Mouse (Mus musculus) right cerebral cortex, adult 18-20 months (tissue): ENCODE data around the gene Lbh.

Experiments used
- DNase-seq: peaks from one replicate; pipeline ENCODE4 v3.0.0; 2022; ENCODE audit warnings: mixed read lengths

The Lbh gene

DNA sequence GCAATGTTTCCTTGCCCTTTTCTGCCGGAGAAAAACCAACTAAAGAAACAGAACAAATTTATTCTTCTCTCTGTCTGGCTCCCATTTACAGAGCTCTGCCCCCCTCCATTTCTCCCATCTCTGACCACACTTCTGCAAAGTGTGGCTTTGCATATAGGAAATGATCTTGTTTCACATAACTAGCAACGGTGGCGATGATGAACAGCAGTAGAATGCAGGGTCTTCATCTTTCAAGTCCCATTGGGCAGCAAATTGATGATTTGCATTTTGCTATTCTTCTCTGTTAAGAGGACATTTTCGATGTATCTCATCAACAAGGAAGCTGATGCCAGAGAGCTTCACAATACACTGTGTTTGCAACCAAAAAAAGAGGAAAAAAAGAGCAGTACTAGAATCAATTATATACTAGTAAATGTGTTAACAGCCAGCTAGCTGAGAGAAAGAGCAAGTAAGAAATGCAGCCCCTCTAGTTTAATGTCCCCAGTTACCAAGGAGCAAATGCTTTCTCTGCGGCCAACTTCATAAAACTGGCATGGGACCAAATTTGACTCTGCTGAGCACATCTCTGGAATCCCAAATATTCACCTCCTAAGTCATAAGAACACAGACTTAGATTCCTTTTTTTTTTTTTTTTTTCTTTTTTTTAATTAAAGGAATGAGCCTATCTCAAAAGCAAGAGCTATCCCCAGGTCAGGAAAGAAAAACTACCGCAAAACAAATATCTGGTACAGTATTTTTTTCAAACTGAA, 29.2 kb downstream of the Lbh start:
- DNase-seq, result no peak

DNA sequence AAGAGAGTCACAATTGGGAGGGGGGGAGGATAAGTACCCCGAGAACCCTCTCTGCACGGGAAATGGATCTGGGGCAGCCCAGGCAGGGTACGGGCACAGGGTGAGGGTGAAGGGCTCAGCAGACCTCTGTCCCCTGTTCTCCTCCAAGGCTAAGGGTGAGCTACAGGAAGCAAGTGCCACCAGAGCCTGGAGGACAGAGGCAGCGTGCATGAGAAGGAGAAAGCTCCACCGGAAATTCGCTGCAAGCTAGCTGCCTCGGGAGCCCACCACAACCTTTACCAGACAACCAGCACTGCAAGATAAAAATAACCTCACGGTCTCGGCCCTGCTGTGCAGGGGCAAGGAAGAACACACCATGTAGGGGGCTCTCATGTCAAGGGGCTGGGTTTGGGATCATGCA, 30.0 kb downstream of the Lbh start:
- no peak for DNase-seq

- DNase-seq, result no peak
Measured at GRCm38 (mm10) chr17:72949247-72949701, 31.2 kb downstream of the Lbh start.

DNA sequence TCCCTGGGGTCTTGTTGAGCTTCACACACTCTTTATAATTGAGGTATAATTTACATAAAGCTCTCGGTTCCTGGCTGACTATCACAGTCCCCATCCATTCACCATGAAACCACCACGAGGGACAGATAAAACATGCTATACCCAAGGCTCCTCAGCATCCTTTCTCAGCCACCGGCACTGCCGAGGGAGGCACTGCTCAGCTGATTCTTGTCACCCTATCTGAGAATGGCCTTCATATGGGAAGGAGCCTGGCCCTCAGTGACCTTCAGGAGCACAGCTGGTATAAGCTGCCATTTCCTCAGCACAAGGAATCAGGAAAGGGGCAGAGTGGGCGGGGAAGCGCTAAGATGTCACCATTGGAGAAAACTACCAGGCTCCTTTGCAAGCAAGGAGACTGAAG, 33.2 kb downstream of the Lbh start:
- DNase-seq, result no peak

DNA sequence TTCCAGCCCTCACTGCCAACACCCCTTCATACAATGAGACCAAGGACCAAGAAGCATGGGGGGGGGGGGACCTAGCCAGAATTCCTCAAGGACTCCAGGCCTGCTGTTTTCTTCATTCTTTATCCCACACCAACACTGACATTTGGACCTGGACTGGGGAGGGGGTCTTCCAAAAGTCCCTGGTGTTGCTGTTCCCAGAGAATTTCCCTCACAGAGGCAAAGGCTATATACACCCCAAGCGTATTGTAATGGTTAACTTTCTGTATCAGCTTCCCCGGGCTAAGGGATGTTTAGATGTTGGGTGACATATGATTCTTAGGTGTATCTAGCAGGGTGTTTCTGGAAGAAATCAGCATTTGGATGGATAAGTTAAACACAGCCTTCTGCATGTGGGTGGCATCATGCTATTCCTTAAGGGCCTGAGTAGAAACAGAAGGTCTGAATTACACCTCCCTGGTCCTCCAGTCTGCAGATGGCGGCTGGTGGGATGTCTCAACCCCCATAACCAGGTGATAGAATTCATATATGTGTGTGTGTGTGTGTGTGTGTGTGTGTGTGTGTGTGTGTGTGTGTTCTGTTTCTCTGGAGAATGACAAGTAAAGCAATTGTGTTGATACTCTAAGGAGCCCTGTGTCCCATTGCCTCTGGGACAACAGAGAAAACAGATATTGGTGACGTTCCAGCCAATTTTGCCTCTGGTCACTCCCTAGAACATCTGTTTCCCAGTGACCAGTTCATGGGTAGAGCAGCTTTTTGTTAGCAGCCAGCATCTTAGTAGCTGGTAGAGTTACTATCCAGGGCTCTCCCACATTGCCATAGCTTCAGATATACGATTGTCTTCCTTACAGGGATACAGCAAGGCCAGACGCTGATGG, 35.9 kb downstream of the Lbh start:
- DNase-seq, result no peak

DNA sequence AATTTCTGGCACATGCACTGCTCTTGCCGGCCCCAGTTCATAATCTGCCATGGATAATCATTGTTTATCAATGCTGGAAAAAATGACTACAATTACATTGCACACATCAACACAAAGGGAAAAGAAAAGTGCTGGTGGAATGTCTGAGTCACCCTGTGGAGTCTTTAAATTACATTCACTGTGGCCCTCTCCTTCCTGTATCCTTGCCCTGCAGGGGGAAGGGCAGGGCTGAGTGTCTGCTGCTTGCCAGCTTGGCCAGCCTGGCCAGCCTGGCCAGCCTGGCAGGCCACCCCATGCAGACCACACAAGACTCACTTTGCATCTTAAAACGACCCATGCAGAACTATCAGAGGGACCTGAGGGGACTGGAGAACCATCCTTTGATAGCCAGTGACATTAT, 37.4 kb downstream of the Lbh start:
- DNase-seq, result no peak

GRCm38 (mm10) chr17:72957016-72957415, 38.9 kb downstream of the Lbh start:
- DNase-seq, result no peak

- DNase-seq, result no peak
Measured at GRCm38 (mm10) chr17:72958886-72959285, 40.8 kb downstream of the Lbh start.

DNA sequence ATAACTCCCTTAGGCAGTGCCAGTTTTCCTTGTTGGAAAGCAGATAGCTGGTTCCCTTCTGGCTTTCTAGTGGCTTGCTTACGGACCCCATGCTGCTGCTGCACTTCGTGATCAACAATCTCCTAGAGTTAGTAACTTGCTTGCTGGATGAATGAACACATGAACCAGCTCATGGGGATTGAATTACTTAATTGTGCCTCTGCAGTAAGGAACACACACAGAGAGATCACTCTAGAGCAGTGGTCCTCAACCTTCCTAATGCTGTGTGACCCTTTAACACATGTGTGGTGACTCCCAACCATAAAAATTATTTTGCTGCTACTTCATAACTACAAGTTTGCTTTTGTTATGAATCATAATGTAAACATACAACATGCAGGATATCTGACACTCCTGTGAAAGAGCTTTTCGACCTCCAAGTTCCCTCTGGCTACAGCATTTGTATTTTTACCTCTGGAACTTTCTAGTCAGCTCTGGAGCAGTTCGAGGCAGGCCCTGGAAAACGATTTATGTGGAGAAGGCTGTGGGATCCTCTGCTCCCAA, 41.5 kb downstream of the Lbh start:
- no peak for DNase-seq

- no peak for DNase-seq
Measured at GRCm38 (mm10) chr17:72960243-72960642, 42.1 kb downstream of the Lbh start.

- DNase-seq, result no peak
Measured at GRCm38 (mm10) chr17:72960873-72961272, 42.8 kb downstream of the Lbh start.

DNA sequence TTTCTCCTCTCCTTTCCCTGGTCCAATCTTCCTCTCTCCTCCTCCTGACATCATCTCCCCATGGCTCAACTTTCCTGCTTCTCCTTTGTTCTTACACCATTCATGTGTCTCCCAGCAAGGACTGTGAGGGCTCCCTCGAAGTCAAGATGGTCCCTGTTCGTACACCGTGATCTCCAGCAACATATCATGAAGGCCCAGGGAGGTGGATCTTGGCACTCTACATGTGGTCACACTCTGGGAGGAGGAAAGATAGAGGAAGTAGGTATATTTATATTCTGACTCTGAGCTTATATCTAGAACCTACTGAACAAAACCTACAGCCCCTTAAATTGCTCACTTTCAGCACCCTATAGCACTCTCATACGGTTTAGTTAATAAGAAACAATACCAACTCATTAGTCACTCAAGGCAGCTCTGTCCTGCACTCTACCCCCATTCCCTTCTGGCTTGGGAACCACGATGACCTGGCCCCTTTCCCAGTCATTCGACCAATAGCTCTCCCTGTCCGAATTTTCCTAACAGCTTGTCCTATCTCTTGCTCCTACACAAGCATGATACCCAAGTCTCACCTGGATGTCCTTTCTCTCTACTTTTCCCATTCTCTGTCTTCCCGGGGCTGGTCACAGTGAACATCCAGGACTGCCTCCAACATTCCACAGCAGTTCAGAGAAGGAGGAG, 44.0 kb downstream of the Lbh start:
- no peak for DNase-seq

DNA sequence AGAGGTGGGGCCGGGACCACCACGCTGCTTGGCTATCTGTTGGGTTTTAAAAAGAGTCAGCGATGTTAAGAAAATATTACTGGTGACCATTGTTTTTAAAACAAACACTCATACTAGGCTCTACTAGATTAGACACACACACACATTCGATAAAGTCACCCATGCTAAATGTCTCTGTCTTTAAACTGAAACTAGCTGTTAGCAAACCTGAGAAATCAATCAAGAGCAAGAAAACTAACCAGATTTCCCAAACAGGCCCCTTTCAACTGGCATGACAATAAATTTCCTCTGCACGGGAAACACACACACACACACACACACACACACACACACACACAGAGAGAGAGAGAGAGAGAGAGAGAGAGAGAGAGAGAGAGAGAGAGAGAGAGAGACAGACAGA, 47.6 kb downstream of the Lbh start:
- no peak for DNase-seq

- DNase-seq, result no peak
Measured at GRCm38 (mm10) chr17:72966091-72966531, 48.0 kb downstream of the Lbh start.

DNA sequence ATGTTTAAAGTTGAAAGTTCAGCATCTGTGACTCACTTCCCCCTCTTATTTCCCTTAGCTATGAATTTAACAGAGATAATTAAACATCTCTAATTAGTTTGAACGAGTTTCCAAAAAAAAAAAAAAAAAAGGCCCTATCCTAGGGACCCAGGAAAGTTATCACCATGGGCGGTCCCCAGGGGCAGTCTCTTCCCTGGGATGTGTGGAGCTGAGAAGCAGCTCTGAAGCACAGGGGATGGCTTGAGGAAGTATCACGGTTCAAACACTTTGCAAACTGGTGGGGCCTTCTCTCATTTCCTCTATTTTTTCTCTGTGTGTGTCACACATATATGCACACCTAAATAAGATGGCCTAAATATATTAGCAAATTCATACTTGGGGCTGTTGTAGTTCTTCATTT, 48.8 kb downstream of the Lbh start:
- no peak for DNase-seq

DNA sequence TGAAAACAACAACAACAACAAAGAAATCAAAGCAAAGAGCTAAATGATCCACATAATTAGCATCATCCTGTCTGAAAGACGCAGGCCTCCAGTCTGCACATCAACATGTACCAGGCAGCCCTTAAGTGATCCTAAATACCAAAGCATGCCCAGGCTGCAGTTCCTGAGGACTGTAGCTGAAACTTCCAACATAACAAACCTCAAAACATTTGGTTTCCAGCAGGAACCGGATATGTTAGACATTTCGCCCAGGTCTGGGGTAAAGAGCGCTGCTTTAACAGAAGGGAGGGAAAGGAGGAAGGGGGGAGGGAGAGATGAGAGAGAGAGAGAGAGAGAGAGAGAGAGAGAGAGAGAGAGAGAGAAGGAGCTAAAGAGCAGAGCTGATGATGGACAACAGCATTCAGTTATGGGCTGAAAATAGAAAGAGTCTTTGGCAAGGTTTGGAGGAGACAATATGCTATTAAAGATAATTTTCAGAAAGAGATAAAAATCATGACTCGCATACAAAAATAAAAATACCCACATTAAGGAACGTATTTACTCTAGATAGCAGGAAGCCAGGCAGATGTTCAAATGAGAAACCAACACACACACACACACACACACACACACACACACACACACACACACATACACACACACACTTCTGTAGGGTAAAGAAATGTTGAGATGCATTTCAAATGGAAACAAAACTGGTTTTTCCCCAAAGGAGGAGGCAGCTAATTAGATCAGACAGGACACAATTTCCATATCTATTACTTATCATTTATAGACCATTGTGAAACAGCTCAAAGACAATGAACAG, 49.5 kb downstream of the Lbh start:
- no peak for DNase-seq

- DNase-seq, result no peak
Measured at GRCm38 (mm10) chr17:72968666-72969065, 50.6 kb downstream of the Lbh start.

- peak; percentile 87 for DNase-seq
Measured at GRCm38 (mm10) chr17:72970631-72971161, 52.6 kb downstream of the Lbh start.

GRCm38 (mm10) chr17:72973041-72973440, 54.9 kb downstream of the Lbh start:
- no peak for DNase-seq

- DNase-seq, result no peak
Measured at GRCm38 (mm10) chr17:72976258-72977231, 58.4 kb downstream of the Lbh start.

GRCm38 (mm10) chr17:72977616-72978015, 59.5 kb downstream of the Lbh start:
- DNase-seq, result no peak
